Comparison of ENCODE assay signal across 9 mouse cellular contexts in the genomic region with DNA sequence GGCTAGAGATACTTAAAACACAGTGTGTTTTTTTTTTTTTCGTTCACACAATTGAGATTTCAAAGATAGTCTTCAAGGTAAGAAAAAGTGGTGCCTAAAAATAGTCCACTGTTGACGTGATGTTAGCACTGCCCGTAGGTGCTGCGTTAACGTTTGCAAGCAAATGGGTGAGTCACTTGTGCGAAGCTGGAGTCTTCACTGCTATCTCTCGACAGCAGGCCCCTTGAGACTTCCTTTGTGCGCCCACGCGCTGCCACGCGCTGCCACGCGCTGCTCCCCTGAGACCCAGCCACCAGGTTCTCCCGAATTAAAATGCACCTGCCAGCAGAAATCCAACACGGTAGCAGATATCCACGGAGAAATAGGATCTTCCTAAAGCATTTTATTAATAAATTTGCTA.
DNase-seq lines count a peak whose midpoint lies in the region; ATAC-seq lines count a peak whose summit lies in the region.
"Had no signal": no experiment of that assay in that cellular context is flagged by ENCODE, and none has a peak within 500 bp of the region (broad histone marks: within the 10 kb centered on the region; RNA-seq: fewer than 3 reads in every experiment).

No protein-coding gene starts in this region.

- peak overlapping the region; percentile 31 for H3K4me3 ChIP-seq in megakaryocyte, embryonic 14.5 days (replicated peaks)
- H3K4me3 ChIP-seq in forebrain, embryonic 12.5 days (replicated peaks), result no peak overlapping the region
- H3K4me3 ChIP-seq in midbrain, embryonic 10.5 days, result no peak overlapping the region
- H3K4me3 ChIP-seq: embryonic facial prominence, embryonic 10.5 days; limb, embryonic 13.5 days had no signal

- no peak for DNase-seq in midbrain, embryonic 10.5 days (ENCODE audit: low spot score)
- peak; percentile 44 for DNase-seq in telencephalon, adult 2 months (ENCODE audit: low read depth, low spot score)
- DNase-seq in adrenal gland, postnatal 4 days (ENCODE audit: low spot score in 2 of 2), result no peak

- peaks cover 60% of the 10 kb centered on the region for H3K36me3 ChIP-seq in megakaryocyte, embryonic 14.5 days (replicated peaks; ENCODE audit: low read length)
- H3K36me3 ChIP-seq in forebrain, embryonic 12.5 days (replicated peaks), result no peaks in the 10 kb centered on the region
- no peaks in the 10 kb centered on the region for H3K36me3 ChIP-seq in midbrain, embryonic 10.5 days
- H3K36me3 ChIP-seq: embryonic facial prominence, embryonic 10.5 days; limb, embryonic 13.5 days had no signal

- H3K27me3 ChIP-seq in megakaryocyte, embryonic 14.5 days (replicated peaks), result no peaks in the 10 kb centered on the region
- H3K27me3 ChIP-seq in forebrain, embryonic 12.5 days, result no peaks in the 10 kb centered on the region
- no peaks in the 10 kb centered on the region for H3K27me3 ChIP-seq in midbrain, embryonic 10.5 days (ENCODE audit: low read depth, poor library complexity, severe bottlenecking)
- H3K27me3 ChIP-seq: limb, embryonic 13.5 days had no signal

- peak overlapping the region; percentile 39 for H3K27ac ChIP-seq in forebrain, embryonic 12.5 days
- H3K27ac ChIP-seq in midbrain, embryonic 10.5 days (replicated peaks), result peak overlapping the region; percentile 60
- H3K27ac ChIP-seq: embryonic facial prominence, embryonic 10.5 days; limb, embryonic 13.5 days had no signal

- no peak for ATAC-seq in megakaryocyte, adult 5-6 weeks (ENCODE audit: poor library complexity, severe bottlenecking)
- no peak for ATAC-seq in forebrain, embryonic 12.5 days (ENCODE audit: low FRiP score)
- ATAC-seq in erythroid progenitor cell, adult 5-6 weeks (replicated peaks; ENCODE audit: low FRiP score, poor library complexity, severe bottlenecking), result no peak

- H3K9ac ChIP-seq in forebrain, embryonic 12.5 days, result no peak overlapping the region
- H3K9ac ChIP-seq: limb, embryonic 13.5 days had no signal

- H3K9me3 ChIP-seq in megakaryocyte, embryonic 14.5 days, result no peaks in the 10 kb centered on the region
- H3K9me3 ChIP-seq in forebrain, embryonic 12.5 days, result no peaks in the 10 kb centered on the region
- H3K9me3 ChIP-seq in midbrain, embryonic 10.5 days (replicated peaks), result no peaks in the 10 kb centered on the region
- H3K9me3 ChIP-seq: embryonic facial prominence, embryonic 10.5 days; limb, embryonic 13.5 days had no signal

- no peak overlapping the region for H3K4me2 ChIP-seq in forebrain, embryonic 12.5 days
- H3K4me2 ChIP-seq: limb, embryonic 13.5 days had no signal

- peaks cover 61% of the 10 kb centered on the region for H3K4me1 ChIP-seq in megakaryocyte, embryonic 14.5 days
- H3K4me1 ChIP-seq in forebrain, embryonic 12.5 days, result peaks cover 4% of the 10 kb centered on the region; the same call in 1 of the 2 replicates
- H3K4me1 ChIP-seq in midbrain, embryonic 10.5 days, result peaks cover 4% of the 10 kb centered on the region
- H3K4me1 ChIP-seq: embryonic facial prominence, embryonic 10.5 days; limb, embryonic 13.5 days had no signal

- 77% methylated on average over 17 of the region's 17 CpGs for WGBS in forebrain, embryonic 12.5 days
- 83% methylated on average over 17 of the region's 17 CpGs for WGBS in midbrain, embryonic 10.5 days
